Mouse (Mus musculus) liver, embryonic 15.5 days (tissue): ENCODE measurements around the gene Unc5a. TPM values are rescaled to one million over a fixed set of nuclear protein-coding genes. Genes with fewer than 3 reads are reported as not detected.

ENCODE experiments used
- ATAC-seq: fragments of 200-750 bp; cut with Nextera tagmentation; 2 replicates; pipeline ENCODE4 v1.8.0; 2017; ENCODE audit warnings: moderate number of reproducible peaks, mild to moderate bottlenecking, moderate library complexity; ENCODE audit not compliant: insufficient read depth
- H3K27ac ChIP-seq: fragments of 300-500 bp; sonication (generic); replicated peaks from 2 replicates; pipeline ENCODE4 v1.5.1; 2015; ENCODE audit warnings: mild to moderate bottlenecking, inconsistent platforms
- H3K27me3 ChIP-seq: fragments of 300-500 bp; sonication (generic); 2 replicates; pipeline ENCODE4 v1.6.1; 2015; ENCODE audit warnings: mild to moderate bottlenecking, inconsistent platforms
- H3K36me3 ChIP-seq: fragments of 300-500 bp; sonication (generic); replicated peaks from 2 replicates; pipeline ENCODE4 v1.6.1; 2015; ENCODE audit warnings: moderate library complexity, mild to moderate bottlenecking, inconsistent platforms
- H3K4me1 ChIP-seq: fragments of 300-500 bp; sonication (generic); replicated peaks from 2 replicates; pipeline ENCODE4 v1.6.1; 2015; ENCODE audit warnings: inconsistent platforms
- H3K4me2 ChIP-seq: fragments of 300-500 bp; sonication (generic); 2 replicates; pipeline ENCODE4 v1.6.1; 2015; ENCODE audit warnings: moderate library complexity, mild to moderate bottlenecking, inconsistent platforms
- H3K4me3 ChIP-seq: fragments of 300-500 bp; sonication (generic); replicated peaks from 2 replicates; pipeline ENCODE4 v1.5.1; 2015; ENCODE audit warnings: mild to moderate bottlenecking, inconsistent platforms
- H3K9ac ChIP-seq: fragments of 300-500 bp; sonication (generic); 2 replicates; pipeline ENCODE4 v1.6.1; 2015; ENCODE audit warnings: moderate library complexity, mild to moderate bottlenecking, inconsistent platforms
- H3K9me3 ChIP-seq: fragments of 300-500 bp; sonication (generic); replicated peaks from 2 replicates; pipeline ENCODE4 v1.6.1; 2016; ENCODE audit warnings: inconsistent platforms
- WGBS: fragments of 180-500 bp; shearing (Covaris S2); methylation state at CpG from one replicate; pipeline ENCODE4 v1.1.7; 2015; ENCODE audit warnings: mixed read lengths; ENCODE audit not compliant: insufficient replicate concordance; 5-methylcytosine and 5-hydroxymethylcytosine counted together
- polyA plus RNA-seq: library from polyadenylated mRNA; unstranded; fragments of >200 nt; fragmentation: Nextera tagmentation; extraction: Ambion mirVana; gene quantifications from 2 replicates; pipeline ENCODE4 v1.2.1, GENCODE M21; 2015

Unc5a gene
- polyA plus RNA-seq, 1 experiment from 2014 or later: 0.51 TPM

DNA sequence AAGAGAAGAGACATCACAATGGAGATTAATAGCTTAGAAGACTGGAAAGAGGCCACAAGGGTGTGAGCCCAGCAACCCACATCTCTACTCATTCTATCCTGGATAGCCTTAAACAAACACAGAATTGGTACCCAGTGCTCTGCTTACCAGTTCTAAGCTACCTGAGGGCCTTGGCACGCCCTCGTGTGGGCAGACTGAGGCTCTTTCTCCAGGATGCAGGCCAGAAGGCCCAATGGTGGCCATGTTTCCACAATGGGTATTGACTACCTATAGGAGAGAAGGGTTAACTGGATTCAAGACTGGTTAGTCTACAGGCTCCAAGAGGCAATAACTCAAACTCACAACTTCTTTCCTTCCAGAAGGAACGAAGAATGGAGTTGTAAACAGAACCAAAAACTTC is 70.0 kb downstream of the Unc5a start:
- H3K36me3 ChIP-seq: no peaks in the 10 kb centered on the region
- WGBS: 43% methylated on average over 3 of the region's 3 CpGs
- no peaks in the 10 kb centered on the region for H3K9me3 ChIP-seq
- no peak overlapping the region for H3K4me3 ChIP-seq
- no peak for ATAC-seq
- no peaks in the 10 kb centered on the region; the same call in 1 of the 2 replicates for H3K4me1 ChIP-seq
- no peaks in the 10 kb centered on the region for H3K27me3 ChIP-seq
- no peak overlapping the region for H3K4me2 ChIP-seq
- no peak overlapping the region for H3K9ac ChIP-seq
- H3K27ac ChIP-seq: no peak overlapping the region

DNA sequence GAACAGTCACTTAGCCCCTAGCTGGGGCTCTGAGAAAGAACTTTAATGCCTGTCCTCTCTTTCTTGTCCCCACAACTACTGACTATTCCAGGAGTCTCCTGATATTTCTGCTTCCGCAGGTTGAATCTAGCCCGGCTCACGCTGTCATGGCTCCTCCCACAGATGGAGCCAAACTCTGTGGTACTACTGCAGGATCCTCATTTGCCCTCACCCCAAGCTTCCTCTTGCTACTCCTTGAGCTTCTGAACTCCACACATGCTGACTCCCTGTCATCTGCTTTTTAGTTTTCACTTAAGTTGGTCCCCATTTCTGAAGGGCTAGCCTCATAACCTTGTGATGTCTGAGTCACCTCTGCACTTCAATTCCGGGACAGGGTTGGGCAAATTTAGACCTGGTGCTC is 70.8 kb downstream of the Unc5a start:
- no peaks in the 10 kb centered on the region for H3K9me3 ChIP-seq
- H3K27me3 ChIP-seq: no peaks in the 10 kb centered on the region
- no peak overlapping the region for H3K9ac ChIP-seq
- 61% methylated on average over 4 of the region's 4 CpGs for WGBS
- no peak overlapping the region for H3K4me2 ChIP-seq
- H3K27ac ChIP-seq: no peak overlapping the region
- H3K4me1 ChIP-seq: no peaks in the 10 kb centered on the region; the same call in 1 of the 2 replicates
- ATAC-seq: no peak
- 0 out of 2 replicates have a peak overlapping the region, but pooled peaks have one; percentile 4 for H3K4me3 ChIP-seq
- H3K36me3 ChIP-seq: no peaks in the 10 kb centered on the region

DNA sequence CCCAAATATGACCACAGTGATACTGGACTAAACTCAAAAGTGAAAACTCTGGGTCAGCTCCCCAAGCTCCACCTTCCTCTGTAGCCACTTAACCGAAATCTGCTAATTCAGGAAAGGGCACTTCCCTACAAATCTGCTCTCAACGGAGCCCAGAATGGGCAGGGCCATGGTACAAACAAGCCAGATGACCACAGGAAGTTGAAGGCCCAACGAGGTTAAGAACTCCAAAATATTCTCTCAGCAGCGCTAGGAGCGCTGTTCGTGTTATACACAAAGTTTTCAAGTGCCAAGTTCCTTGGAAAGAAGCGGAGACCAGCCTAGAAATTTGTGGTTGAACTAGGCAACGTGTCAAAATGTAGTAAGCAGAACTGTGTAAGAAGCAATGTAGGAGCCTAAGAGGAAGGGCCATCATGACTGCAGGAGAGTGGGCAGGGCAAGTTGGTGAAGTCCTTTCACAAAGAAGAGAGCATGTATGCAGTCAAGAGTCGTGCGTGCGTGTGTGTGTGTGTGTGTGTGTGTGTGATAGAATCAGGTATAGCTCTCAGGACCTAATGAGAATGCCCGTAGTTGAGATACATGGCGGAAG is 72.1 kb downstream of the Unc5a start, which contains the start of gene Hk3:
TSS of gene Hk3 (minus strand) at position 192 of the 586 bp plus-strand sequence.
- peak within 1 kb of the TSS; percentile 33; the same call in 1 of the 2 replicates for H3K27ac ChIP-seq
- peak within 1 kb of the TSS; percentile 18; the same call in 1 of the 2 replicates for H3K4me3 ChIP-seq
- WGBS: 52% methylated on average over 13 of the region's 13 CpGs
- H3K27me3 ChIP-seq: no peaks in the 10 kb centered on the region
- ATAC-seq: no peak
- 0 out of 2 replicates have a peak within 1 kb of the TSS, but pooled peaks have one; percentile 15 for H3K4me2 ChIP-seq
- H3K9ac ChIP-seq: no peak within 1 kb of the TSS
- H3K4me1 ChIP-seq: no peaks in the 10 kb centered on the region; the same call in 1 of the 2 replicates
- H3K9me3 ChIP-seq: no peaks in the 10 kb centered on the region
- no peaks in the 10 kb centered on the region for H3K36me3 ChIP-seq

DNA sequence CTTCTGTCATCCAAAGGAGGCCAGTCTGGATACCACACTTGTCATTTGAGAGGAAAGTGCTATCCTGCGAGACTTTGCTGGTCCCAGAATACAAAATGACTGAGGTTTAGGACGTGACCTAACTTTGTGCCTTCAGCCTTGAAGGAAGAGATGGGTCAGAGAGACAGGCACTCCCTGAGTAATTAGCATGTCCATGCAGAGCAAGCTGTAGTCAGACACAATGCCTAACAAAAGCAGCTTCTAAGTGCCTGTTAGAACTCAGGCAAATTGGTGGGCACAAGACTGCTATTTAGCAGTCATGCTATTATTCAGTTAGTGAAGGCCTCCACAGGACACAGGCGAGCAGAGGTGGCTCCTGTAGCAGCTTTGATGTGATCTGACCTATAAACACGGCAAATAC is 73.0 kb downstream of the Unc5a start:
- 61% methylated on average over 4 of the region's 4 CpGs for WGBS
- Histone ChIP-seq H3K4me2 (no peak overlapping the region), H3K36me3 (no peaks in the 10 kb centered on the region), H3K27me3 (no peaks in the 10 kb centered on the region), H3K9me3 (no peaks in the 10 kb centered on the region), H3K4me1 (no peaks in the 10 kb centered on the region; the same call in 1 of the 2 replicates), H3K4me3 (no peak overlapping the region), H3K9ac (no peak overlapping the region), H3K27ac (no peak overlapping the region)
- no peak for ATAC-seq

DNA sequence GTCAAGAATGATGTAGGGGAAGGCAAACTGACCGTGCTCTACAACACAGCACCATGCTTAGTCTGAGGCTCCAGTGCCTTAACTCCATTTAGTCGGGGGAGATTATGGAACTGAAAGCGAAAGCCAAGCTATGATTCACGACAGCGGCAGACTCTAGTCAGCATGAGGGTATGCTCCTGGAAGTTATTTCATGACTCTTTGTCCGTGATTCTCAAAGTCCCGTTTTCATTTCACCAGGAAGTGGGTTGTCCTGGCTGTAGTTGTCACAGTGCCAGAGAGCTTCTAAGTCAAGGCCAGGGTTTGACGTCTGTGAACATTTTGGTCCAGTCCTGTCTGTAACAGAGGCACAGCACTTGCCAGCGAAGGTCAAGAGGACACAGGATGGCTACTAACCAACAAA is 73.5 kb downstream of the Unc5a start:
- WGBS: 55% methylated on average over 9 of the region's 9 CpGs
- ATAC-seq: no peak

DNA sequence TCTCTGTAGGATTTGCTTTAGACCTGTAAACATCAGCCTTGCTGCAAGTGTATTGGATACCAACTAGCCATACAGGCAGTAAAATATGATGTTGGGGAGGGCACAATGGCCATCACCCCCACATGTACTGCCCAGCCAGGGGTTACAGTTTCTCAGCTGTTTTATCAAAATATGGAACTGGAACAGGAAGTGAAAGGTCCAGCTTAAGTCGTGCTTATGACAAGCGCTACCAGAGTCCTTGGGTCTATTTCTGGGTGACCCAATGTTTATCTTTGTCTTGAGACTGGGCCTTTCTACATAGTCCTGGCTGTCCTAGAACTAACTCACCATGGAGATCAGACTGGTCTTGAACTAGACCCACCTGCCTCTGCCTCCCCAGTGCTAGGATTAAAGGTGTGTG is 75.0 kb downstream of the Unc5a start:
- no peak for ATAC-seq
- Histone ChIP-seq H3K36me3 (peaks cover 14% of the 10 kb centered on the region), H3K4me3 (no peak overlapping the region), H3K27me3 (no peaks in the 10 kb centered on the region), H3K4me1 (no peaks in the 10 kb centered on the region; the same call in 1 of the 2 replicates), H3K27ac (no peak overlapping the region), H3K9ac (no peak overlapping the region), H3K9me3 (no peaks in the 10 kb centered on the region), H3K4me2 (no peak overlapping the region)
- 60% methylated on average over 2 of the region's 2 CpGs for WGBS

More for the DNA sequence above, 73.5 kb downstream of the Unc5a start:
- Histone ChIP-seq H3K9me3 (no peaks in the 10 kb centered on the region), H3K27ac (no peak overlapping the region), H3K9ac (no peak overlapping the region), H3K27me3 (no peaks in the 10 kb centered on the region), H3K4me1 (no peaks in the 10 kb centered on the region; the same call in 1 of the 2 replicates), H3K4me2 (0 out of 2 replicates have a peak overlapping the region, but pooled peaks have one; percentile 2), H3K4me3 (no peak overlapping the region), H3K36me3 (peaks cover 2% of the 10 kb centered on the region)

DNA sequence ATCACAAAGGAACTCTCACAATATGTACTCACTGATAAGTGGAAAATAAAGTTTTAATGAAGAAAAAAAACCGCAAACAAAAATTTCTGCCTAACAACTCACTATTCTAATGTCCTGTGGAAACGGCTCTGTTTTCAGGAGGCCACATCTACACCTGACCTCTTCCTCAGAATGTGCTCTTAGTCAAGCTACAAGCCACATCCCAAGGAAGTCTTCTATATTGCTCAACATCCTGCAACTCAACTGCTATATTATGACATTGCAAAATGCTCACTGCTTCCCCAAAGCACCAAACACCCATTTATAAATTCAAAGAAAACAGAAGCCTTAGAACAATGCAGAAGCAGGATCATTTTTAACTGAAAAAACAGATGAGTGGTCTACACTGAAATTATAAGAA is 90.8 kb downstream of the Unc5a start:
- H3K4me2 ChIP-seq: no peak overlapping the region
- WGBS: 70% methylated on average over 2 of the region's 2 CpGs

DNA sequence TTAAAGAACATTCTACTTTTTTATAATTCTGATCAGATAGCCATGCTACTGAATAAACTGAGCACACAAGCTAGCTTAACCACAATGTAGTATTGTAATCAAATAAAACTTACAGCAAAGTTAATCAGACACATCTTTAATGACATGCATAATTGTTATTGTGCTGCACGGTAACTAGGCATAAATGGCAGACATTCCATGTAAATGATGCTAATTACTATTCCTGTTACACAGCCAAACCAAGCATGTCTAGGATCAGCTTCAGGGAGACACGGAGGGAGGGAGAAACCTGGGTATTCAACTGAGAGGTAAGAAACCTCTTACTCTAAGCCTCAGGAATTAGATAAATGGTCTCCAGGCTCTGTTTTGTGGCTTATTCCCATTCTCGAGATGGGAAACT is 98.5 kb downstream of the Unc5a start:
- Histone ChIP-seq H3K4me3 (no peak overlapping the region), H3K9ac (no peak overlapping the region), H3K27ac (no peak overlapping the region), H3K9me3 (no peaks in the 10 kb centered on the region), H3K4me2 (no peak overlapping the region), H3K36me3 (peaks cover 37% of the 10 kb centered on the region), H3K4me1 (no peaks in the 10 kb centered on the region), H3K27me3 (no peaks in the 10 kb centered on the region)
- WGBS: 73% methylated on average over 3 of the region's 3 CpGs
- no peak for ATAC-seq

More for the DNA sequence above, 90.8 kb downstream of the Unc5a start:
- ATAC-seq: no peak
- Histone ChIP-seq H3K4me1 (no peaks in the 10 kb centered on the region), H3K9me3 (no peaks in the 10 kb centered on the region), H3K27ac (0 out of 2 replicates have a peak overlapping the region, but pooled peaks have one; percentile 42), H3K36me3 (peaks cover 18% of the 10 kb centered on the region), H3K4me3 (no peak overlapping the region), H3K9ac (no peak overlapping the region), H3K27me3 (no peaks in the 10 kb centered on the region)

Other genes starting within 250 kb of the Unc5a start
- gene Cdhr2, start 247.9 kb upstream of the Unc5a start, polyA plus RNA-seq: 16.6 and 19.9 TPM in 2 replicates
- 0.02 and 0.05 TPM in 2 replicates for gene Gprin1, start 199.5 kb upstream of the Unc5a start, polyA plus RNA-seq
- not detected in 2 replicates for gene Sncb, start 182.8 kb upstream of the Unc5a start, polyA plus RNA-seq
- gene Eif4e1b, start 165.4 kb upstream of the Unc5a start, polyA plus RNA-seq: not detected in 2 replicates
- gene Tspan17, start 160.0 kb upstream of the Unc5a start, polyA plus RNA-seq: 1.0 and 1.8 TPM in 2 replicates
- gene Hk3, start 72.0 kb downstream of the Unc5a start, polyA plus RNA-seq: 6.6 and 7.9 TPM in 2 replicates
- 11.5 and 13.1 TPM in 2 replicates for gene Uimc1, start 150.9 kb downstream of the Unc5a start, polyA plus RNA-seq
- gene Zfp346, start 155.9 kb downstream of the Unc5a start, polyA plus RNA-seq: 6.9 and 7.9 TPM in 2 replicates
- not detected in 2 replicates for gene Gm17617, start 184.1 kb downstream of the Unc5a start, polyA plus RNA-seq
- gene Fgfr4, start 203.2 kb downstream of the Unc5a start, polyA plus RNA-seq: 5.8 and 6.8 TPM in 2 replicates